Mouse (Mus musculus) bone marrow macrophage, adult 2 months (primary cell): ENCODE data around the gene Slc6a3.

Source experiments
- CTCF ChIP-seq: IDR thresholded peaks from 2 replicates; pipeline ENCODE4 v1.5.1; 2012; ENCODE audit warnings: low read depth, mild to moderate bottlenecking, low read length, moderate library complexity
- POLR2A ChIP-seq: IDR thresholded peaks from 2 replicates; pipeline ENCODE4 v1.6.1; 2012; ENCODE audit warnings: mild to moderate bottlenecking, low read depth, low read length, borderline replicate concordance

GRCm38 (mm10) chr13:73591488-73591887 is 54.9 kb downstream of the Slc6a3 start:
- TF ChIP-seq CTCF = no peak
- TF ChIP-seq POLR2A = no peak
